Mouse (Mus musculus) lung, adult 2 months (tissue): ENCODE data around the gene Kif18a.

ENCODE experiments used
- CTCF ChIP-seq: fragments of 200-500 bp; IDR thresholded peaks from 2 replicates; pipeline ENCODE4 v1.5.1; 2011; ENCODE audit warnings: mild to moderate bottlenecking, low read length, control low read depth; ENCODE audit not compliant: insufficient read depth
- POLR2A ChIP-seq: fragments of 200-500 bp; IDR thresholded peaks from 2 replicates; pipeline ENCODE4 v1.6.1; 2011; ENCODE audit warnings: low read depth, mild to moderate bottlenecking, control low read depth, low read length, borderline replicate concordance; ENCODE audit errors: extremely low read depth

- no peak for TF ChIP-seq POLR2A
- no peak for TF ChIP-seq CTCF
Measured at GRCm38 (mm10) chr2:109334237-109334636, 53.7 kb downstream of the Kif18a start.
